Mouse (Mus musculus): ENCODE measurements around the gene Fgd3. TPM values are rescaled to one million over a fixed set of nuclear protein-coding genes. Genes with fewer than 3 reads are reported as not detected.
A peak's percentile ranks its signal among the peaks of the same experiment; 100 is the strongest.

Gene Fgd3
- total RNA-seq, 4 experiments from 2014 or later = 4.5 to 4.7 (median 4.6) TPM

DNA sequence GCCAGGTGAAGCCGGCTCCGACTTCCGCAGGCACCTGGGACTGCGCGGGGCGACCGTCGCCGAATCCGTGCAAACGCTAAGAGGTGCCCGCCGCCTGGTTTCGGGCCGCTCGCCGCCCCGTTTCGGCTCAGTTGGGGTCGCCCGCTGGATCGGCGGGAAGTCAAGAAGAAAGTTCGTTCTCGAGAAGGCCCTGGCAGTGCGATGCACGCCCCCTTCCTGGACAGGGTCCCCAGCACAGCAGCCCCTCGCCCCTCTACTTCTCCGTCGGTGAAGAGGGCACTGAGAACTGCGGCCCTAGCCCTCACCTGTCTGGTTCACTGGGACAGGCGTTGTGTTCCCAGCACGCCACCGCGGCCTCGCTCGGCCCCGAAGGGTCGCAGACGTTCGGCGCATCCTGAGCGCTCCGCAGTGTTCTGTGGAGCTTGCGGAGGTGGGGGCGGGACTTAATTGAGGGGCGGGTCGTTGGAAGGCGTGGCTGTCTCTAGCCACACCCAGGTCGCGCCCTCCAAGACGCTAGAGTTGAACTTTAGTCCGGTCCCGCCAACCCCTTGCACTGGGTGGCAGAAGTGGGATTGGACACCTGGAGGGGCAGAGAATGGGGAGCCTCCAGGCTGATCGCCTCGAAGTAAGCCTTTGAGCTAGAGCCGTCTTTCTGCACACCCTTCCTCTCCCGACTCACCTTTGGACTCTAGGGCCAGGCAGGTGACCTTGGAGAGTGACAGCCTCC, 72.2 kb downstream of the Fgd3 start:
- DNase-seq = no peak

- DNase-seq = no peak
Observed at GRCm38 (mm10) chr13:49247232-49247739, 72.8 kb downstream of the Fgd3 start.

DNA sequence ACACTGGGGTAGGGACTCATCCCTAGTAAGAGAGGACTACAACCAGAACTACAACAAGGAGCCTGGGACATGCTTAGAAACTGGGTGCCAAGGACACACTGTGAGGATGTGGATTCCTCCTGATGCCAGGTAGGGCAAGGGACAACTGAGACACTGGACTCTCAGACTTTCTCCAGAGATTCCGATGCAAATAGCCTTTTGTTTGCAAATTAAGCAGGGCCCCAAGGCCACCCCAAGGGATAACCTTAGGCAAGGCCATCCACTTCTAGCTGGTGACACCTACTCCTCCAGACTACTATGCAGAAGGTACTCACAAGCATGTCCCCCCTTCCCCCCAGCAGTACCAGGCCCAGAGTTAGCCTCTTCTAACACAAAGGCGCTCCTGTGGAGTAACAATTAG, 73.5 kb downstream of the Fgd3 start:
- no peak for DNase-seq

DNA sequence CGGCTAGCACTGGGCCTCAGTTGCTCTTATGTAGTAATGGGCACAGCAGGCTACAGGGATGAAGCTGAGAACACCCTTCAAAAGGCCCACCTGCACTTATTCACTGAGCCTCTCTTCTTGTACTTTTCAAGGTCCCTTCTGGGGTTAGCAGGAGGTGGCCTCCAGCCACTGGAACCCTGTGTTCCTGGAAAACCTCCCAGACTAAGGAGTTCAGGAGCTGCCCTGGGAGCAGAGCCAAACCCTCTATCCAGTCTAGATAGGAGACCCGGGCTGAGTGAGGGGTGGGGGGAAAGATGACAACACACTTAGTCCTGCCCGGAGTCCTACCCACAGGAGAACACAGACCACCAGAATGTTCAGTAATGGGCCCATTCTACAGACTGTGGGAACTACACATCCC, 74.1 kb downstream of the Fgd3 start:
- no peak for DNase-seq

- DNase-seq = no peak
Observed at GRCm38 (mm10) chr13:49245251-49245650, 74.9 kb downstream of the Fgd3 start.

DNA sequence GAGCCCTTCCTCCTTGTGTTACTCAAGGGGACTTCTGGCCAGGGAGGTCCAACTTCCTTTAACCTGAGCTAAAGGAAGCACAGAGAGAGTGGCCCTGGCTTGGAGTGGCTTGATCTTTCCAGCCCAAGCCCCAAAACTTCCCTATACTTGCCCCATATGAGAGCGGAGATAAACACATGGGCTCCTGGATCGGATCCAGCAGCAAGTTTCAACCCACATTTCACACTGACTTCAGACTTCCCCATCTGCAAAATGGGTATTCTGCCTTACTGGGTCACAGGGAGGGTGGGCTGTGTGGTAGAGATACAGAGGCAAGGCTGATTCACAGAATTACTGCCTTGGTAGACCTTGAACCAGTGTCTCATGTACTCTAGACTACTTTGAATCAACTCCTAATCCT, 76.6 kb downstream of the Fgd3 start:
- no peak for DNase-seq

GRCm38 (mm10) chr13:49242321-49243065, 77.6 kb downstream of the Fgd3 start:
- DNase-seq = no peak

GRCm38 (mm10) chr13:49238737-49239136, 81.4 kb downstream of the Fgd3 start:
- DNase-seq = no peak

- DNase-seq = no peak
Observed at GRCm38 (mm10) chr13:49237617-49238016, 82.5 kb downstream of the Fgd3 start.

DNA sequence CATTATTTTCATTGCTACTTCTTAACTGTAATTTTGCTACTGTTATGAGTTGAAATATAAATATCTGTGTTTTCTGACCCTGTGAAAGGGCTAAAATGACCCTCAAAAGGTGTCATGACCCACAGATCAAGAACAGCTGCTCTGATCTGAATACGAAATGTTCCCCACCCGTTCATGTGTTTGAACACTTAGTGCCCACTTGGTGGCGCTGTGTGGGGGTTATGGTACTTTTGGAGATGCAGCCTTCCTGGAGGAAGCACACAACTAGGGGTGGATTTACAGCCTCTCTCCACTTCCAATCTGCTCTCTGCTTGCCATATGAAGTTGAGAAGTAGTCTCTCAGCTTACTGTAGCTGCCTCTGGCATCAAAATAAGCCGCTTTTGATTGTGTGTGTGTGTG, 85.4 kb downstream of the Fgd3 start:
- DNase-seq = no peak

DNA sequence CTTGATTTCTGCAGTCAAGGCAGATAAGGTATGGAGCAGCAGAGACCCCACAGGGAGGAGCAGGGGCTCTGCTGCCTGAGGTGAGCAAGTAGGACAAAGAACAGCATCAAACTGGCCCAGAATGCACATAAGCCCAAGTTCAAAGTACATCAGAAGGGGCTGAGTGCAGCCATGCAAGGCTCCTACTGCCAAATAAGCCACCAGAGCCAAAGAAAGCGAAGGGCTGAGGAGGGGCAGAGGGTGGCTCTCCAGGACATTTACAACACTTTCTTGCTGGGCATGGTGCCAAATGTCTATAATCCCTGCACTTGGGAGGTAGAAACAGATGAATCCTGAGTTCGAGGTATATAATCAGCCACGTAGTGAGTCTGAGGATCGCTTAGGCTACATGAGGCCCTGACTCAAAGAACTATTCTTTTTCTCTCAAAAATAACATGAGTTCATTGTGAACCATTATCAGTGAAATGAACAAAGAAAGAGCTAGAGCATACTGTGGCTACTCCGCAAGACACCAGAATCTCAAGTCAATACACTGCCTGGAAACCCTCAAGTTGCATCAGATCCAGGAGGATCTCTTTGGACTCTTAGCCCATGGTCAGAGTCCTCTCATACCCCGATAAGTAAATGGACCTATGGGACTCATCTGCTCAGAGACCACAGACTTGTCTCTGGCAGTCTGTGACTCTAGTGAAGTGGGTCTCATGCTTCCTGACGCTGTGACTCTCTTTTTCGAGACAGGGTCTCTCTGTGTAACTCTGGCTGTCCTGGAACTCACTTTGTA, 86.1 kb downstream of the Fgd3 start:
- DNase-seq = no peak

DNA sequence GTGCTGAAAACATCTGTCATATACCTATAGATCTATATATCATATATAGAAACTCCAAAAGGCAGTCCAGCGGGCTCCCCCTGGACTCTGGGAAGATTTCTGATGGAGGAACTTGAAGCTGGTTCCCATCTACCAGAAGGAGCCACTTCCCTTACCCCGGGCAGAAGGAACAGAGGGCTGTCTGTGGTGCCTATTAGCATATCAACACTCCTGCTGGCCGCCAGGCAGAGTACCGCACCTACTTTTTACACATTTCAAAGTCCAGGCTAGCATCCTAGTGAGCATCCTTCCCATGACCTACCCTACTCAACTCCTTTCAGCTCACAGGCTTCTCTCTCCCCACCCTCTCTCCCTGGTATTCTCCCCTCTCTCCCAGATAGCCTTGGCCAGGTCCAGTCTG, 94.5 kb downstream of the Fgd3 start:
- DNase-seq = no peak

DNA sequence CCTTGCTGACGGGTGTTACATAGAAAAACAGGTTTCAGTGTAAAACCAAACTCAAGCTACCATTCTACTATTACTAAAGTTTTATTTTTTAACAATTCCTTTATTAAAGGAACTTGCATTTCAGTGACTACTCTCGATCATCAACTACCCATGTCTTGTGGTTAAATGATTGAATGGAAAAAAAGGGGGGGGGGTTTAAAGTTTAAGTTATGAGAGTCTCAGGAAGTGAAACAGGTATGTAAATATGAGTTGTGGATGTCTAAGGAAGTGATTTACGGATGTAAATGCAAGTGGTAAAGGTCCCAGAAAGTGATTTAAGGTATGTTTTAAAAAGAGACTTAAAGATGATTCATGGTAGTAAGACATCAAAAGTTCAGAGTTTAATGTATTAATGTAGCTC, 95.0 kb downstream of the Fgd3 start:
- no peak for DNase-seq

GRCm38 (mm10) chr13:49224729-49225128, 95.4 kb downstream of the Fgd3 start:
- DNase-seq = no peak

GRCm38 (mm10) chr13:49224314-49224713, 95.8 kb downstream of the Fgd3 start:
- no peak for DNase-seq

GRCm38 (mm10) chr13:49220912-49221311, 99.2 kb downstream of the Fgd3 start:
- no peak for DNase-seq

DNA sequence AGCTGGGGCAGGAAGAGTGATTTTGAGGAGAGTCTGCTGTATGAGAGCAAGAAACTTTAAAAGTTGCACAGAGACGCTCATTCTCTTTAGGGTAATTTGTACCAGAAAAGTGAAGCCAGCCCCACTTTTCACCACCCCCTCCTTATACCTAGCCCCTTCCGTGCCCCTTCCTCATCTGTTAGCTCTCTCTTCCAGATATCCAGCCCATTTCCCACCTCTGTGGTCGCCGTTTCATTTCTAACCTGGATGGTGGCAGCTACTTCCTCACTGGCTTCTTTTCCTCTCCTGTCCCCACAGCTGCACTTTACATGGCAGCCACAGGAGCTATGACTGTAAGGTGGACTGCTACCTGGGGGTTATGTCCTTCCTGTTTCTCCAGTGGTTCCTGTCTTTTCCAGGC, 100.7 kb downstream of the Fgd3 start:
- no peak for DNase-seq

- DNase-seq = no peak
Observed at GRCm38 (mm10) chr13:49218651-49219050, 101.5 kb downstream of the Fgd3 start.

- no peak for DNase-seq
Observed at GRCm38 (mm10) chr13:49216808-49217561, 103.1 kb downstream of the Fgd3 start.

DNA sequence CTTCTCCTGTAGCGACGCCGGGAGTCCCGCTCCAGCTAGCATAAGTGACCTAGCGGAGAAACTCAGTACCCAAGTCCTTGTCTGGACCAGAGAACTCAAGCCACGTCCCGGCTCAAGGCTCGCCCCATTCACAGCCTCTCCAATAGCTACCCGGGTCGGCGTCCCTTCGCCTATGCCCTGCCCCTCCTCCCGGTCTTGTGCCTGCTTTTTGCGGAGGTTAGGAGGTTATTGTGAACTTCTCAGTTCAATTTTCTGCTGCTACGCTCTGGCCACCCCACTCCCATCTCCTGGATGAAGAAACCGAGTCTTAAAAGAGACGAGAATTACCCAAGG, 103.9 kb downstream of the Fgd3 start:
- DNase-seq = no peak

DNA sequence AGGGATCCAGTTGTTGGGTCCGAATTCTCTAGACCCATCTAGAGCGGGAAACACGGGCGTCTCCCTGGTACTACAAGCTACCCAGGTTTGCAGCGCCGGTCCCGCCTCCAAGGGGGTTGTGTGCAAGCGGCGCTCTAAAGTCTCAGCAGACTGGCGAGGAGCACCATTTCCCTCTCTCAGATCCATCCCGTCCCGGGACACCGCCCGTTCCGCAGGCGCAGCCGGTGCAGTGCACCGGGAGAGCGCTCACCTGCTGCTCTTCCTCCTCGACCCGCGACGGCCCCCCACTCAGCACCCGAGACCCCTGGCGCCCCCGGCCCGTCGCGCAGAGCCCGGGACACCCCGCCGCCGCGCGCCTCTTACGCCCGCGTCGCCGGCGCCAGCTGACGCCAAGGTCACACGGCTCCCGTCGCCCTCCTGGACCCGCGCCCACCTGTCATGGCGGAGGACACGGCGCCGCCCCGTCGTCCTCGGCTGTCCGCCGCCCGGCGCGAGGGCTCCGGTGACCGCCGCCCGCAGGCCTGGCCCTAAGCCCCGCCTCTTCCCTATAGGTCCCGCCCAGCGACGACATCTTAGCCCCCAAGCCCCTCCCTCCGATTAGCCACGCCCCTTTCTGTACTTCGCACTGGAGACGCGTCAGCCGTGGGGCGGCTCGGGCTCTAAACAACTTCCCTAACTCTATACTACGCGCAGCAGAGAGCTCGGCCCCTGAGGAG, 104.4 kb downstream of the Fgd3 start, which contains the start of gene Card19:
Gene Card19, minus strand, starts transcription at position 534 of the 716 bp plus-strand sequence.
- DNase-seq = peak; percentile 95

- no peak for DNase-seq
Observed at GRCm38 (mm10) chr13:49215128-49215503, 105.0 kb downstream of the Fgd3 start.
